Mouse (Mus musculus): ENCODE data around the gene Ahcyl2. TPM values are rescaled to one million over a fixed set of nuclear protein-coding genes. Genes with fewer than 3 reads are reported as not detected.
A peak's percentile ranks its signal among the peaks of the same experiment; 100 is the strongest.

The Ahcyl2 gene
- polyA plus RNA-seq, 1 experiment from 2014 or later: 11.7 TPM

DNA sequence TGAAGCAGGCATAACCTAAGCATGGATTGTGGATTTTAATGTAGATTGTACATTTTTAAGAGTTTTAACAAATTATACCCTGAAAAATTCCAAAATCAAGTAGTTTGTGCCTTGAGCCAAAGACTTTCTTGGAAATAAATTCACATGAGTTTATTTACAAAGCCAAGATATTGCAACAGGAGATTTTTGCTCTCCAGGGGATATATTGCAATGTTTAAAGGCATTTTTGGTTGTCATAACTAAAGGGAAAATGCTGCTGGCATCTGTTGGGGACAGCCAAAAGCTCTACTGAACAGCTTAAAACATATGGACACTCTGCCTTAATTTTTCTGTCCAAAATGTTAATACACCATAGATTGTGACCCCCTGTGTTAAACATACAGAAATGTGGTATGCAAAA is 146.3 kb downstream of the Ahcyl2 start:
- Histone ChIP-seq H3K36me3 (ENCODE audit: control insufficient read depth, insufficient read depth, low read length) (peaks cover 13% of the 10 kb centered on the region), H3K4me3 (ENCODE audit: control insufficient read depth in 1 of 2, insufficient read depth in 1 of 2, low read depth in 1 of 2, low read length in 2 of 2) (no peak overlapping the region), H3K4me2 (ENCODE audit: low read length) (no peak overlapping the region), H3K27ac (replicated peaks in 1 of 2; ENCODE audit: control insufficient read depth in 1 of 2, insufficient read depth in 1 of 2, low read depth in 2 of 2, low read length in 2 of 2) (no peak overlapping the region), H3K9ac (ENCODE audit: low read length) (no peak overlapping the region), H3K9me3 (ENCODE audit: control insufficient read depth, low read length) (no peaks in the 10 kb centered on the region), H3K27me3 (ENCODE audit: control insufficient read depth, insufficient read depth, low read length) (no peaks in the 10 kb centered on the region), H3K4me1 (ENCODE audit: control insufficient read depth in 2 of 2, insufficient read depth in 2 of 2, low read length in 2 of 2) (peaks cover 0 to 7% of the 10 kb centered on the region in 2 experiments; a peak in 2 of 4 replicates)
- ATAC-seq (ENCODE audit: insufficient number of reproducible peaks, insufficient read depth, low FRiP score, low read depth): no peak

DNA sequence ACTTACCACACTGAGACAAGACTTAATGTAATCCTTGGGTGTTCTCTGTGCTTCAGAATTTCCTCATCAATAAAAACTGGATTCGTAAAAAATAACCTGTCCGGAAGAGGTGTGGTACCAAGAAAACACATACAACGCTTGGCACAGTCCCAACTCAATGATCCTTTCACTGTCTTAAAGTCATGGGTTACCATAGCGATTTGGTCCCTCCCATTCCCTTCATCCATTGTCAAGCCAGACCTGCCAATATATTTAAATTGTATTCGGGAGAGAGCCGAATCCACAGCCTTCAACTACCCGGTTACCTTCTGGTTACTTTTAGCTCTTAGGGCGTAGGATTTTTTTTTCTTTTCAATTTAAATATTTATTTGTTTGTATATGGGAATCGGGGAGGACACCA is 148.0 kb downstream of the Ahcyl2 start:
- Histone ChIP-seq H3K9me3 (ENCODE audit: control insufficient read depth, low read length) (no peaks in the 10 kb centered on the region), H3K4me2 (ENCODE audit: low read length) (peak overlapping the region; percentile 91), H3K4me3 (ENCODE audit: control insufficient read depth in 1 of 2, insufficient read depth in 1 of 2, low read depth in 1 of 2, low read length in 2 of 2) (peak overlapping the region in 1 of 2 experiments; percentile 75; a peak in 1 of 4 replicates), H3K9ac (ENCODE audit: low read length) (0 out of 2 replicates have a peak overlapping the region, but pooled peaks have one; percentile 74), H3K36me3 (ENCODE audit: control insufficient read depth, insufficient read depth, low read length) (peaks cover 8% of the 10 kb centered on the region), H3K4me1 (ENCODE audit: control insufficient read depth in 2 of 2, insufficient read depth in 2 of 2, low read length in 2 of 2) (peaks cover 0 to 11% of the 10 kb centered on the region in 2 experiments; a peak in 2 of 4 replicates), H3K27ac (replicated peaks in 1 of 2; ENCODE audit: control insufficient read depth in 1 of 2, insufficient read depth in 1 of 2, low read depth in 2 of 2, low read length in 2 of 2) (no peak overlapping the region), H3K27me3 (ENCODE audit: control insufficient read depth, insufficient read depth, low read length) (no peaks in the 10 kb centered on the region)
- WGBS: 41% methylated on average over 9 of the region's 9 CpGs
- ATAC-seq (ENCODE audit: insufficient number of reproducible peaks, insufficient read depth, low FRiP score, low read depth): no peak

DNA sequence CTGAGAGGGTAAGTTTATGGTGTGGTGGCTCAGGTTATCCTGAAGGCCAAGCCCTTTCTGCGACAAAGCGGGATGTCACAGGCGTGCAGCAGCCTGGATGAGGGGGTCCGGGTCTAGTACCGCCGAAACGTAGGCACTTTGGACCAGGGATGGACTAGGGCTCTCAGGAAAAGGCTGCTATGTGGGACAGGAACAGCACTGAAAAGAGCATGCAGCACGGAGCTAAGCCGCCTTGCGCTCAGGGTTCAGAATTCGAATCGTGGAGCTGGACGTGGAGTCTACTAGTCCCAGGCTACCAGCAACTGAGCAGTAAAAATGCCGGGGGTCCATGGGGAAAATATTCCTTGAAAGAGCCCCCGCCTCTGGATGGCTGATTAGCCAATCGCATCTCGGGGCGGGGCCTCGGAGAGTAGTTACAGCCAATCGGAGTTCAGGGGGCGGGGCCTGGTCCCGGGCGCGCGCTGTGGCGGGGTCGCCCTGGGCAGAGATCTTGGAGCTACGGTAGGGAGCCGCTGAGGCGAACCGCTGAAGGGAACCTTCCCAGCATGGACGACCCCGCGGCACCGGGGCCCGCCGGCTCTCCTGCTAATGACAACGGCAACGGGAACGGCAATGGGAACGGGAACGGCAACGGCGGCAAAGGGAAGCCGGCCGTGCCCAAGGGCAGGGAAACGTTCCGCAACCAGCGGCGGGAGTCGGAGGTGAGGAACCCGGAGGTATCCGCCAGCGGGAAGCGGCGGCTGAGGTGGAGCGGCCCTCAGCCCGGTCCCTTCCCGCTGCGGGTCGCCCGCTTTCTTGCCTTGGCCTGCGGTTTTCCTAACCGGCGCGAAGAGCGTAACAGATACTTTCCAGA is 148.9 kb downstream of the Ahcyl2 start, which contains the start of gene Strip2:
Strip2 (plus strand) TSS at position 483 of the 853 bp plus-strand sequence.
- WGBS: under 1% methylated on average over 67 of the region's 67 CpGs
- Histone ChIP-seq H3K9me3 (ENCODE audit: control insufficient read depth, low read length) (no peaks in the 10 kb centered on the region), H3K9ac (ENCODE audit: low read length) (peak within 1 kb of the TSS; percentile 87), H3K4me3 (ENCODE audit: control insufficient read depth in 1 of 2, insufficient read depth in 1 of 2, low read depth in 1 of 2, low read length in 2 of 2) (peak within 1 kb of the TSS; percentile 75 to 98), H3K27ac (replicated peaks in 1 of 2; ENCODE audit: control insufficient read depth in 1 of 2, insufficient read depth in 1 of 2, low read depth in 2 of 2, low read length in 2 of 2) (peak within 1 kb of the TSS; percentile 91 to 92), H3K36me3 (ENCODE audit: control insufficient read depth, insufficient read depth, low read length) (peaks cover 18% of the 10 kb centered on the region), H3K4me2 (ENCODE audit: low read length) (peak within 1 kb of the TSS; percentile 91), H3K4me1 (ENCODE audit: control insufficient read depth in 2 of 2, insufficient read depth in 2 of 2, low read length in 2 of 2) (peaks cover 0 to 14% of the 10 kb centered on the region in 2 experiments; a peak in 2 of 4 replicates), H3K27me3 (ENCODE audit: control insufficient read depth, insufficient read depth, low read length) (no peaks in the 10 kb centered on the region)
- peak; percentile 98 for ATAC-seq (ENCODE audit: insufficient number of reproducible peaks, insufficient read depth, low FRiP score, low read depth)

DNA sequence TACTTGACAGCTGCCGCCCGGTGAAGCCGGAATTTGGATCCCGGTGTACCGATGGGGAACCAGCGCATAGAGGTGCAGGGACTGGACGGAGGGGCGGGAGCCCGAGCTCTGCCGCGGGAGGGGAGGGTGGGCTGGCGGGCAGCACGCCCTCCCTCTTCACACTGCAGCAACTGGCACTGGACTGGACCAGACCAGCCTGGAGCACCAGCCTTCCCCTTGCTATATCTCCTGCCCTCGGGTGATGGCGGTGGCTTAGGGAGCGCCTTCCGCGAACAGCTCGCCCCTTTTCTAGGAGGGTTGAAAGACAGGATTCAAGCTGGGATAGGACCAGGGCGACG is 149.5 kb downstream of the Ahcyl2 start:
- Histone ChIP-seq H3K4me2 (ENCODE audit: low read length) (peak overlapping the region; percentile 91), H3K27me3 (ENCODE audit: control insufficient read depth, insufficient read depth, low read length) (no peaks in the 10 kb centered on the region), H3K4me1 (ENCODE audit: control insufficient read depth in 2 of 2, insufficient read depth in 2 of 2, low read length in 2 of 2) (peaks cover 0 to 14% of the 10 kb centered on the region in 2 experiments; a peak in 2 of 4 replicates), H3K9me3 (ENCODE audit: control insufficient read depth, low read length) (no peaks in the 10 kb centered on the region), H3K27ac (replicated peaks in 1 of 2; ENCODE audit: control insufficient read depth in 1 of 2, insufficient read depth in 1 of 2, low read depth in 2 of 2, low read length in 2 of 2) (peak overlapping the region; percentile 91 to 92), H3K4me3 (ENCODE audit: control insufficient read depth in 1 of 2, insufficient read depth in 1 of 2, low read depth in 1 of 2, low read length in 2 of 2) (peak overlapping the region; percentile 75 to 98), H3K36me3 (ENCODE audit: control insufficient read depth, insufficient read depth, low read length) (peaks cover 21% of the 10 kb centered on the region), H3K9ac (ENCODE audit: low read length) (peak overlapping the region; percentile 87)
- under 1% methylated on average over 21 of the region's 21 CpGs for WGBS
- peak; percentile 72 for ATAC-seq (ENCODE audit: insufficient number of reproducible peaks, insufficient read depth, low FRiP score, low read depth)

DNA sequence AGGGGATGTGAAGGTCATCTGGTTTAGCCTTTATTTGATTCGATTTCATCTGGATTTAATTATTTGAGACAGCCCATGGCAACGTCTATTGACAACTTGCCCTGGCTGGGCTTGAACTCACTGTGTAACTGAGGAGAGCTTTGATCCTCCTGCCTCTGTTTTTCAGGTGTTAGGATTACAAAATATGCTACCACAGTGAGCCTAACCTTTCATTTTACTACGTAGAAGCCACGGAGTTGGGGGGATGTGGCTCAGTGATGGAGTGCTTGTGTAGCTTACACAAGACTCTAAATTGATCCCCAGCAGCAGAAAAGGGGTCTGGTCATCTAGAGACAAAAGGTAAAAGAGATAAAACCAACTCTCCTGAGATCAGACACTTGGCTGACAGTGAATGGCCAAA is 150.1 kb downstream of the Ahcyl2 start:
- Histone ChIP-seq H3K9me3 (ENCODE audit: control insufficient read depth, low read length) (no peaks in the 10 kb centered on the region), H3K4me3 (ENCODE audit: control insufficient read depth in 1 of 2, insufficient read depth in 1 of 2, low read depth in 1 of 2, low read length in 2 of 2) (peak overlapping the region; percentile 75 to 98; a peak in 3 of 4 replicates), H3K4me1 (ENCODE audit: control insufficient read depth in 2 of 2, insufficient read depth in 2 of 2, low read length in 2 of 2) (peaks cover 0 to 18% of the 10 kb centered on the region in 2 experiments; a peak in 2 of 4 replicates), H3K4me2 (ENCODE audit: low read length) (peak overlapping the region; percentile 91), H3K27ac (replicated peaks in 1 of 2; ENCODE audit: control insufficient read depth in 1 of 2, insufficient read depth in 1 of 2, low read depth in 2 of 2, low read length in 2 of 2) (peak overlapping the region; percentile 91 to 92), H3K27me3 (ENCODE audit: control insufficient read depth, insufficient read depth, low read length) (no peaks in the 10 kb centered on the region), H3K9ac (ENCODE audit: low read length) (peak overlapping the region; percentile 87), H3K36me3 (ENCODE audit: control insufficient read depth, insufficient read depth, low read length) (peaks cover 21% of the 10 kb centered on the region)
- WGBS: 39% methylated on average over 4 of the region's 4 CpGs
- ATAC-seq (ENCODE audit: insufficient number of reproducible peaks, insufficient read depth, low FRiP score, low read depth): no peak

DNA sequence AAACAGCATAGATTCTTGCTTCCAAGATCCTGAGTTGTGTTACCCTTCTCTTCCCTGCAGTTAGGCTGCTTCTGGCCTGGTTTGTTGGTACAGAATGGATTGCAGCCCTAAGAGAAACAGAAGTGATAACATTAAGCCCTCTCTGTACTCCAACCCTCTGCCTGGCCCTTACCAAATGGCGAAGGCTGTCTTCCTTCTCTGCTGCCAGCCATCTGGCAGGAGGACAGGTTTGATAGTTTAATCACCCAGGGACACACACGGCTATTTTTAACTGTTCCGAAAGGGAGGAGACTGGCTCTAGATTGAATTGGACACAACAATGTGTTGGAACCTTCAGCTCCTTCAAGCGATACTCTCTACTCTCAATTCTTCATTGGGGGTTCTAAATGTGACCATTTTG is 155.7 kb downstream of the Ahcyl2 start:
- peaks cover 69% of the 10 kb centered on the region for H3K36me3 ChIP-seq (ENCODE audit: control insufficient read depth, insufficient read depth, low read length)
- H3K4me3 ChIP-seq (ENCODE audit: control insufficient read depth in 1 of 2, insufficient read depth in 1 of 2, low read depth in 1 of 2, low read length in 2 of 2): no peak overlapping the region
- peak; percentile 48; the same call in 1 of the 2 replicates for ATAC-seq (ENCODE audit: insufficient number of reproducible peaks, insufficient read depth, low FRiP score, low read depth)
- peak overlapping the region; percentile 64 to 90 for H3K27ac ChIP-seq (replicated peaks in 1 of 2; ENCODE audit: control insufficient read depth in 1 of 2, insufficient read depth in 1 of 2, low read depth in 2 of 2, low read length in 2 of 2)
- H3K9ac ChIP-seq (ENCODE audit: low read length): no peak overlapping the region
- H3K4me1 ChIP-seq (ENCODE audit: control insufficient read depth in 2 of 2, insufficient read depth in 2 of 2, low read length in 2 of 2): peaks cover 5 to 25% of the 10 kb centered on the region in 2 experiments
- no peaks in the 10 kb centered on the region for H3K27me3 ChIP-seq (ENCODE audit: control insufficient read depth, insufficient read depth, low read length)
- WGBS: 14% methylated on average over 4 of the region's 4 CpGs
- H3K9me3 ChIP-seq (ENCODE audit: control insufficient read depth, low read length): no peaks in the 10 kb centered on the region
- peak overlapping the region; percentile 1 for H3K4me2 ChIP-seq (ENCODE audit: low read length)

DNA sequence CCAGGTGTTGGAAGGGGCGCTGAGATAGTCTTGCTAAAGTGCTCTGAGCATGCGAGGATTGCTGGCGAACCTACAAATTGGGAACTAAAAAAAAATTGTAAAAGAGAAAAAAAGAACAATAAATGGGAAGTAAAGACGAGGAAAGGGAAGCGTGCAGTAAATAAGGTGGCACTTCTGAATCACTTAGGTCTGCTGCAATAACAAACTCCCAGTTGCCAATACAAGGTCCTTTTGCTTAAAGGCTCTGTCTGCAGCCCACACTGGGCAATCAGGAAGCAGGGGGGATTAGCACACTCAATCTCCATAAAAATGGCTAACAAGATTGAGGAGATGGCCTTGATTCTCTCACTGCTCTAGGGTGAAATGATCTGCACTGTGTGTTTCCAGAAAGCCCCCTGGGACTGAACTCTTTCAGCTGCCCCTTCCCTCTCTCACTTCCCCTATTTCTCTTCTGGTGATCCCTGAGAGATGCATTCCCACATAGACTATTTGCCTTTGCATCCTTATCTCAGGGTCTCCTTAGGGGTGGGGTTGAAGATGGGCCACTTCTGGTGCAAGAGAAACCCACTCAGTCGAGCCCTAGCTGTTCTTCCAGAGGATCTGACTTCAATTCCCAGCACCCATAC is 157.9 kb downstream of the Ahcyl2 start:
- Histone ChIP-seq H3K36me3 (ENCODE audit: control insufficient read depth, insufficient read depth, low read length) (peaks cover 84% of the 10 kb centered on the region), H3K4me1 (ENCODE audit: control insufficient read depth in 2 of 2, insufficient read depth in 2 of 2, low read length in 2 of 2) (peaks cover 5 to 19% of the 10 kb centered on the region in 2 experiments), H3K4me2 (ENCODE audit: low read length) (no peak overlapping the region), H3K27ac (replicated peaks in 1 of 2; ENCODE audit: control insufficient read depth in 1 of 2, insufficient read depth in 1 of 2, low read depth in 2 of 2, low read length in 2 of 2) (no peak overlapping the region), H3K4me3 (ENCODE audit: control insufficient read depth in 1 of 2, insufficient read depth in 1 of 2, low read depth in 1 of 2, low read length in 2 of 2) (no peak overlapping the region), H3K9me3 (ENCODE audit: control insufficient read depth, low read length) (no peaks in the 10 kb centered on the region), H3K9ac (ENCODE audit: low read length) (no peak overlapping the region), H3K27me3 (ENCODE audit: control insufficient read depth, insufficient read depth, low read length) (no peaks in the 10 kb centered on the region)
- WGBS: 78% methylated on average over 6 of the region's 6 CpGs
- no peak for ATAC-seq (ENCODE audit: insufficient number of reproducible peaks, insufficient read depth, low FRiP score, low read depth)

Measured in heart, embryonic 14.5 days (tissue).